Mouse (Mus musculus) liver, embryonic 14.5 days (tissue): ENCODE results near the gene Ntrk3. TPM values are rescaled to one million over a fixed set of nuclear protein-coding genes. Genes with fewer than 3 reads are reported as not detected.

Source experiments
- ATAC-seq: fragments of 200-750 bp; cut with Nextera tagmentation; 2 replicates; pipeline ENCODE4 v1.8.0; 2017; ENCODE audit warnings: moderate number of reproducible peaks, mild to moderate bottlenecking, moderate library complexity; ENCODE audit not compliant: insufficient read depth
- DNase-seq, 3 experiments: peaks; one replicate each; pipeline ENCODE4 v3.0.0-alpha.2; 2012 to 2013; ENCODE audit warnings: low read depth in 3 of 3, low spot score in 3 of 3
- H3K27ac ChIP-seq: fragments of 300-500 bp; sonication (generic); 2 replicates; pipeline ENCODE4 v1.5.1; 2014; ENCODE audit warnings: moderate library complexity, mild to moderate bottlenecking, control low read depth, inconsistent platforms
- H3K27me3 ChIP-seq: fragments of 300-500 bp; sonication (generic); 2 replicates; pipeline ENCODE4 v1.6.1; 2014; ENCODE audit warnings: mild to moderate bottlenecking, low read length, moderate library complexity; ENCODE audit not compliant: control insufficient read depth, insufficient read depth
- H3K36me3 ChIP-seq: fragments of 300-500 bp; sonication (generic); replicated peaks from 2 replicates; pipeline ENCODE4 v1.6.1; 2014; ENCODE audit warnings: low read depth; ENCODE audit not compliant: control insufficient read depth, insufficient read depth
- H3K4me1 ChIP-seq, 2 experiments: fragments of 200-500 bp in 1 of 2; fragments of 300-500 bp in 1 of 2; sonication (generic) in 1 of 2; replicated peaks; 2 replicates each; pipeline ENCODE4 v1.6.1; 2012 to 2014; ENCODE audit warnings: antibody characterized with exemption in 1 of 2, inconsistent platforms in 1 of 2, low read length in 1 of 2; ENCODE audit not compliant: control insufficient read depth in 2 of 2, insufficient read depth in 2 of 2
- H3K4me2 ChIP-seq: fragments of 300-500 bp; sonication (generic); 2 replicates; pipeline ENCODE4 v1.6.1; 2014; ENCODE audit warnings: low read depth, mild to moderate bottlenecking, control low read depth, moderate library complexity
- H3K4me3 ChIP-seq, 2 experiments: fragments of 200-500 bp in 1 of 2; fragments of 300-500 bp in 1 of 2; sonication (generic) in 1 of 2; 2 replicates each; pipeline ENCODE4 v1.5.1; 2012 to 2014; ENCODE audit warnings: low read depth in 2 of 2, low read length in 2 of 2, mild to moderate bottlenecking in 2 of 2, control low read depth in 1 of 2, inconsistent platforms in 1 of 2, moderate library complexity in 1 of 2; ENCODE audit not compliant: insufficient read depth in 1 of 2
- H3K9ac ChIP-seq: fragments of 300-500 bp; sonication (generic); replicated peaks from 2 replicates; pipeline ENCODE4 v1.6.1; 2014; ENCODE audit warnings: mild to moderate bottlenecking, control low read depth, moderate library complexity
- H3K9me3 ChIP-seq: fragments of 300-500 bp; sonication (generic); 2 replicates; pipeline ENCODE4 v1.6.1; 2016; ENCODE audit warnings: low read length, mixed read lengths; ENCODE audit not compliant: control insufficient read depth
- CTCF ChIP-seq: IDR thresholded peaks from 2 replicates; pipeline ENCODE4 v1.5.1; 2016; ENCODE audit warnings: antibody characterized with exemption, low read depth, control low read depth
- EP300 ChIP-seq: IDR thresholded peaks from 2 replicates; pipeline ENCODE4 v1.6.1; 2016; ENCODE audit warnings: antibody characterized with exemption, low read depth
- WGBS: fragments of 180-500 bp; shearing (Covaris S2); extraction: QIAGEN DNeasy Blood & Tissue Kit; methylation state at CpG from one replicate; pipeline ENCODE4 v1.1.7; 2014; ENCODE audit not compliant: insufficient replicate concordance; 5-methylcytosine and 5-hydroxymethylcytosine counted together
- polyA plus RNA-seq, 2 experiments: library from polyadenylated mRNA; depleted of rRNA in 1 of 2; stranded (reverse) in 1 of 2; unstranded in 1 of 2; fragments of >200 nt; fragmentation: Nextera tagmentation in 1 of 2; extraction: Ambion mirVana in 1 of 2; gene quantifications; 2 replicates each; pipeline versions ENCODE4 v1.2.1 to v1.2.3; 2012 to 2014

Gene Ntrk3
- polyA plus RNA-seq, 2 experiments: 0.14 to 0.25 TPM

DNA sequence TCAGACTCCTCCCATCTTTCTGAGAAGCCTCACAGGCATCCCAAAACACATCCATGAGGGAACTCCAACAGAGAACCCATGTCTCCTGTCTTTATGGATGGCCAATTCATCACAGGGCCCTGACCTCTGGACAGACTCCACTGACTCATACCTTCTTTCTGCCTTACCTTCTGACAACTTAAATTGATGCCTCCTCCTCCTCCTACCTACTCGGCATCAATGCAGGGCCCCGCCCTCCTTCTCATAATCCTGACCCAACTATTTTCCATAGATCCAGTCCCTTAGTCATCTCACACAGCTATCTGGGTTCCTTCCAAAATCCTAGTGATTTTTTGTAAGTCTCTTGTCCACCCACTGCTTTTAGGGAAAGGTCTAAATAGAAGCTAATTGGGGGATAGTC, 78.0 kb downstream of the Ntrk3 start:
- no peak overlapping the region for H3K9ac ChIP-seq
- H3K4me1 ChIP-seq: no peaks in the 10 kb centered on the region
- no peak overlapping the region for H3K4me3 ChIP-seq
- H3K36me3 ChIP-seq: no peaks in the 10 kb centered on the region
- ATAC-seq: no peak
- 59% methylated on average over 2 of the region's 2 CpGs for WGBS
- no peak overlapping the region for H3K4me2 ChIP-seq
- H3K27me3 ChIP-seq: no peaks in the 10 kb centered on the region
- DNase-seq: no peak
- no peak for TF ChIP-seq CTCF
- TF ChIP-seq EP300: no peak
- no peak overlapping the region for H3K27ac ChIP-seq
- no peaks in the 10 kb centered on the region for H3K9me3 ChIP-seq

DNA sequence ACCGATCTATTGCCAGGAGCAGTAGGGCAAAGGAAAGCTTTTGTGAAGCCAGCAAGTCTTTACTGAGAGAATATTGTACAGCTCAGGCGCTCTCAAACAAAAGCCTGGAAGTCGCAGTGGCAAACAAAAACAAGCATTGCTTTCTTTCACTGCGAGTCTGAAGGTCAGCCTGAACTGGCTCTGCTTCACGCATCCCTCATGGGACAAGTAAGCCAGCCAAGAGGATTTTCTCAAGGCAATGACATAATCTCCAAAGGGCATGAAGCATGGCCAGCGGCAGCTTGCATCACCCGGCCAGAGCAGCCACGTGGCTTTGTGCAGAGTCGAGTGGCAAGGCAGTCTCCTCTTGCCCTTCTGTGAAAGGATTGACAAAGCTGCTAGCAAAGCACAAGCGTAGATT, 79.8 kb downstream of the Ntrk3 start:
- 64% methylated on average over 10 of the region's 10 CpGs for WGBS
- H3K4me2 ChIP-seq: no peak overlapping the region
- H3K9me3 ChIP-seq: no peaks in the 10 kb centered on the region

DNA sequence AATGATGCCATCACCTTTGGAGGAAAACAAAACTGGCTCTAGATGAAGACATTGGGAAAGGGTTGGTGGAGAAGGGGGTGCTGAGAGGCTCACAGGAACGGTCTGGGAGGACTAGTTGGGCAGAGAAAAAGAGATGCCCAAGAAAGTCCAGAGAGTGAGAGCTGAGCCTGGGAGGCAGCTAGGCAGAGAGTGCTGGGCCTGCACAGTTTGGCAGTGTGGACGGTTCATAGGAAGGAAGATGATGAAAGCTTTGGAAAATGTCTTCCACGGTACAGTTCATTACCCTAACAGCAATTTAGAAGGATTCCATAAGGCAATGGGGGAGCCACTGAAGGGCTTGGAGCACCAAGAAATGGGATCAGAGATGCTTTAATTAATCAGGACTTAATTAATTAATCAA, 81.6 kb downstream of the Ntrk3 start:
- H3K4me1 ChIP-seq: no peaks in the 10 kb centered on the region
- H3K4me2 ChIP-seq: no peak overlapping the region
- ATAC-seq: no peak
- 51% methylated on average over 3 of the region's 3 CpGs for WGBS
- no peak overlapping the region for H3K4me3 ChIP-seq
- H3K36me3 ChIP-seq: no peaks in the 10 kb centered on the region
- H3K27ac ChIP-seq: no peak overlapping the region
- no peak for DNase-seq
- TF ChIP-seq CTCF (no peak), EP300 (no peak)
- no peaks in the 10 kb centered on the region for H3K9me3 ChIP-seq
- no peak overlapping the region for H3K9ac ChIP-seq
- no peaks in the 10 kb centered on the region for H3K27me3 ChIP-seq

More for the DNA sequence above, 79.8 kb downstream of the Ntrk3 start:
- Histone ChIP-seq H3K27ac (no peak overlapping the region), H3K27me3 (no peaks in the 10 kb centered on the region), H3K9ac (no peak overlapping the region), H3K4me1 (no peaks in the 10 kb centered on the region), H3K4me3 (no peak overlapping the region), H3K36me3 (no peaks in the 10 kb centered on the region)
- ATAC-seq (no peak), DNase-seq (no peak)
- TF ChIP-seq CTCF (no peak), EP300 (no peak)

DNA sequence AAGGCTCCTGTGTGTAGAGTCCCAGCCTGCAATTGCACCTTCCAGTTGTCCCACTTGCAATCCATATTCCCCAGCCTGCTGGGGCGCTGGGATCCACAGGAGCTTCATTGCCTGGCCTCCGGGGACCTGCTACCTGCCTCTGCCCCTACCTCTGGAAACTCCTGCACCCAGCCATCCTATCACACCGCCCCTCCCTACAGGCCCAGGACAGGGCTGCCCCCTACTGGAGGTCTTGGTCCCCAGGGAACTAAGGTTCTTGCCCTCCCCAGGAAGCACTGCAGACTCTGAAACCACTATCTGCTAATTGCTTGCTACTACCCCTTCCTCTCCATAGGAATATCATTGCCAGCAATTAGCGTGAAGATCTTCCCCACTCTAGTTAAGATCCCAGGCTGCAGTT, 84.1 kb downstream of the Ntrk3 start:
- TF ChIP-seq EP300 (no peak), CTCF (no peak; the same call in 1 of the 2 replicates)
- Histone ChIP-seq H3K36me3 (no peaks in the 10 kb centered on the region), H3K4me1 (no peaks in the 10 kb centered on the region), H3K9me3 (no peaks in the 10 kb centered on the region), H3K4me2 (no peak overlapping the region), H3K27ac (no peak overlapping the region), H3K4me3 (no peak overlapping the region), H3K9ac (no peak overlapping the region), H3K27me3 (no peaks in the 10 kb centered on the region)
- ATAC-seq (no peak), DNase-seq (no peak)
- 25% methylated on average over 4 of the region's 4 CpGs for WGBS

DNA sequence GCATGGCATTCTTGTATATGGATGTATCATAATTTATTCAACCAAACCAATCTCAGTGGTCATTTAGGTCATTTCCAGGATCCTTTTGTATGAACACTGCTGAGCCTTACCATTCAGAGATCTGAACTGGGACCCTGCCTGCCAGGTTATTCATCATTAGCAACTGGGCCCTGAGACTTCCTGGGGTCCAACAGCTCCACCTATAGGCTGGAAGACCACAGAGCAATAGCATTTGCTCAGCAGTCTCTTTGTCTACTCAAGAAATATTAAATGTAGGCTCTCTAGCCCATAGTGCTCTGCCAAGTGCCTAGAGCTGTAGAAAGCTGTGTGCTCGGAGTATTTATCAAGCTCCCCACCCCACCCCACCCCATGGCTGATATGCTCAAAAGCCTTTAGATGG, 85.5 kb downstream of the Ntrk3 start:
- ATAC-seq: no peak
- Histone ChIP-seq H3K36me3 (no peaks in the 10 kb centered on the region), H3K4me3 (no peak overlapping the region), H3K9ac (no peak overlapping the region), H3K9me3 (no peaks in the 10 kb centered on the region), H3K4me2 (no peak overlapping the region), H3K27ac (no peak overlapping the region), H3K4me1 (no peaks in the 10 kb centered on the region), H3K27me3 (no peaks in the 10 kb centered on the region)
- 0% methylated on average over 1 of the region's 1 CpGs for WGBS
- no peak for DNase-seq
- TF ChIP-seq EP300 (no peak), CTCF (peak; percentile 25; the same call in 1 of the 2 replicates)

DNA sequence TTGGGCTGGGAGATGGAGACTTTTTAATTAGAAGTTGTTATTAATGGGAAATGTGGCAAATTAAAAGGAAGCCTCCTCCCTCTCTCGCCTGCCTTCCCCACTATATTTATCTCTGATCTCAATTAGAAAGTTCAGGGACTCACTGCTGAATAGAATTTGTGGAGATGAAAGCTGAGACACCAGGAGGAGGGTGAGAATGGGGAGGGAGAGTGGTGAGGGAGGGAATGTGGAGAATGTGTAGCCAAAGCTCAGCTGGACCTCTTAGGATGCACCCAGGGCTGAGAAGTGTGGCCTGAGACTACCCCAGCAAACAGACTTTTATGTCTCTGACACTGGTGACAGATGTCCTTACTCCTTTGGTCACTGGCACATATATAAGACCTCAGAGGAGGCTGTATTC, 86.3 kb downstream of the Ntrk3 start:
- ATAC-seq: no peak
- H3K36me3 ChIP-seq: no peaks in the 10 kb centered on the region
- H3K4me3 ChIP-seq: no peak overlapping the region
- H3K9ac ChIP-seq: no peak overlapping the region
- H3K27me3 ChIP-seq: no peaks in the 10 kb centered on the region
- DNase-seq: no peak
- 35% methylated on average over 1 of the region's 1 CpGs for WGBS
- no peak overlapping the region for H3K4me2 ChIP-seq
- H3K4me1 ChIP-seq: no peaks in the 10 kb centered on the region
- no peak for TF ChIP-seq EP300
- TF ChIP-seq CTCF: no peak
- no peak overlapping the region for H3K27ac ChIP-seq
- H3K9me3 ChIP-seq: no peaks in the 10 kb centered on the region
